Mouse (Mus musculus): Measurements from ENCODE around the gene Itgb4. TPM values are rescaled to one million over a fixed set of nuclear protein-coding genes. Genes with fewer than 3 reads are reported as not detected.

The Itgb4 gene
- total RNA-seq (2021), result 1 to 10 TPM; 6.4 to 6.6 TPM
- long read RNA-seq, experiment 1, partial matches to known transcripts, result 4 of 4 reads
- long read RNA-seq, experiment 1, other reads (novel, unspliced or antisense), result 0 of 4 reads
- long read RNA-seq, experiment 2, partial matches to known transcripts, result 3 of 5 reads
- long read RNA-seq, experiment 2, other reads (novel, unspliced or antisense), result 2 of 5 reads

DNA sequence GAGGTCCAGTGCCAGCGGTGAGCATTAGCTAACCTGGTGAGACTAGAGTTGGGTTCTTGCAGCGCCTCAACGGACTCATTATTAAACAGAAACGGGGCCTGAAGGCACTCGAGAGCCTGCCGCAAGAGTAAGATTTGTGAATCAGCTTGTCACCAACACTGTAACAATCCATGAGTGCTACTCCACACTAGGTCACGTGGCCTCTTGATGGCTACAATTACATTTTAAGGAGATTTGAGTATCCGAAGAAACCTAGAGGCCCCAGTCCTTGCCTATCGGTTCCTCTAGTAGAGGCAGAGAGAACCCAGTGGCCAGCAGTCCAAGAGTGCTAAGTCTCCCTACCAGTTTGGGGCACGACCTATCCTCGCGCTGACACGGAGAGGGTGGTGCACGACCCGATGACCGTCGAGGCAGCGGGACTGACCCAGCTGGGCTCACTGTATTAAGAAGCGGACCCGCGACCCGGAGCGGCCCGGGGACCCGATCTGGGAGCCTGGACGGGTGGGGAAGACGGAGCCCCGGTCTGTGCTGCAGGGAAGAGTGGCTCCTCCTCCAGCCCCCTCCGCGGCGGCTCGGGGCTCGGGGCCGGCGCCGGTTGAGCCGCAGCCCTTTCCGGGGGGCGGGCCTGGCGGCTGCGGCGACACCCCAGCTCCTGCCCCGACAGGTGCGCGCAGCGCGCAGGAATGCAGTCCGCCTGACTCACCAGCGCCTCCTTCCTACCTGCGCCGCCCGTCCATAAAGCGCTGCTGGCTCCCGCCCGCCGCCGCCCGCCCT, at the start of gene Itgb4:
Gene Itgb4 (plus strand): TSS at position 401 of the 774 bp plus-strand sequence.
- peak within 1 kb of the TSS; percentile 39 for H3K4me3 ChIP-seq
- H3K27ac ChIP-seq, result no peak within 1 kb of the TSS
- peak; percentile 15; the same call in 1 of the 2 replicates for TF ChIP-seq CTCF (conservative IDR thresholded peaks at IDR 0.05)
- DNase-seq (ENCODE audit: low spot score in 2 of 2), result no peak

DNA sequence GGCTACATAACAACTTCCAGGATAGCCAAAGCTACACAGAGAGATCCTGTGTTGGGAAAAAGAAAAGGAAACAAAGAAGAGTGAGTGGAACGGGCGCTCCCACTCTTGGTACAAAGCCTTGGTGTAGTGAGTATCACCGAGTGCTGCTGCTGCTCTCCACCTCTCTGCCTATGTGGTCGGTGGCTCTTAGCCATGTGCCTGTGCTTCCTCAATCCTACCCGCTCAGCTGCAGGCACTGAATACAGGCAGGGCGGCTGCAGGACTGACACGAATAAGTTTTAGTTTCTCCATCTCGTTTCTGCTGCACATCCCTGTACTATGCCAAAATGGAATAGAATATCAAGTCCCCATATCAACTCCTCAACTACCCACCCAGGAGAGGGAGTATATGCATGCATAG, 45.5 kb upstream of the Itgb4 start:
- no peak for TF ChIP-seq CTCF (conservative IDR thresholded peaks at IDR 0.05)
- no peak overlapping the region for H3K4me3 ChIP-seq
- H3K27ac ChIP-seq, result no peak overlapping the region
- DNase-seq (ENCODE audit: low spot score in 2 of 2), result no peak

DNA sequence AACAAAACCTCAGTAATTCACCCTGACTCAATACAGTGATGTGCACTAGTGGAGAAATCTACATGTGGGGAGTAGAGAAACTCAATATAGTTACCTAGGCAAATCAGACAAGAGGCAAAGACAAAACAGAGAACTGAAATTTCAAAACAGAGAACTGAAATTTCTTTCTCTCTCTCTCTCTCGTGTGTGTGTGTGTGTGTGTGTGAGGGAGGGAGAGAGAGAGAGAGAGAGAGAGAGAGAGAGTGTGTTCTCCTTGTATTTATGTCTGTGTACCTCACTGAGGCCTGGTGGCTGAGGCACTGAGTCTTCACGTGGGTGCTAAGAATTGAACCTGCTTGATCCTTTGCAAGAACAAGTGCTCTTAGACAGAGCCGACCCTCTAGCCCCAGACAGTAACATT, 44.7 kb upstream of the Itgb4 start:
- Histone ChIP-seq H3K4me3 (no peak overlapping the region), H3K27ac (no peak overlapping the region)
- TF ChIP-seq CTCF (conservative IDR thresholded peaks at IDR 0.05), result no peak
- no peak for DNase-seq (ENCODE audit: low spot score in 2 of 2)

DNA sequence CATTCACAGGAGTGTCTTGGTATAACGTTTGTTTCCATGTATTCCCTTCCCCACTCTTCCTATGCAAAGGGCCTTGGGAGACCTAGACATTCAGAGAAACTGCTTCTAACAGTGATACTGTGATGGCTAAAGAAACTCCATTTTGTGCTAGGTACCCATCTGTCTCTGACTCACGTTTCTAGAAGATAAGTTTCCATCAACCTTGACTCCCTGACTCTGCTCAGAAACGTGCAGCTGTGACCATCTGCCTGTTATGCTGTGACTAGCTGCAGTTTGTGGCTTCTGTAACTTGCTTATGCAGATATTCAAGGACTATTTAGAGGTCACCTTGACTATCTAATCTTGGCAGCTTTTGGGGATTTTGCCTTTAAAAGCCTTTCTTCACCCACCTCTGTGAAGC, 43.3 kb upstream of the Itgb4 start:
- no peak for TF ChIP-seq CTCF (conservative IDR thresholded peaks at IDR 0.05)
- no peak overlapping the region for H3K27ac ChIP-seq
- DNase-seq (ENCODE audit: low spot score in 2 of 2), result no peak
- no peak overlapping the region for H3K4me3 ChIP-seq

DNA sequence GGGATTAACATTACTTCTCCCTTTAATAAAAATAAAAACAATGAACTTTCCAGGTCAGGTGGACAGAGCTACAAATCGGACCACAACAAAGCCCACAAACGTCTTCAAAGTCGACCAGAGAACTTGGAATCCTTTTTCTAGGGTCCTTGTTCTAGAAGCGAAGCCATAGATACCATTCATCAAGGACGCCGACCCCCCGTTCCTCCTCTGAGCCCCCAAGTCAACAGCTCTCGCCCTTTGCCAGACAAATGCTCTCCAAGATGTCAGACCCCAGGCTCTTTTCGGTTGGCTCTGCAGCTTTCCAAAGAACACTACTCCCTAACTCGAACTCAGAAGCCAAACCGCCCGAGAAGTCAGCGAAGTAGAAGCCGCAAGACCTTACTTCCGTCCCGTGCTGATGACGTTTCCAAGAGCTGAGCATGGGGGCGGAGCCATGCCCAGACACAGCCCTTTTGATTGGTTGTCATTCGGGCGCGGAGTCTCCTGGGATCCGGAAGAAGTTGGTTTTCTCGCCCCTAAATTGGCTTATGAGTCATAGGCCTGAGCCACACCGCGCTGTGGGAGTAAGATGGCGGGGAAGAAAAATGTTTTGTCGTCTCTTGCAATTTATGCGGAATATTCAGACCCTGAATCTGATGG, 41.3 kb upstream of the Itgb4 start, which contains the start of the genes Sap30bp and Recql5:
Gene Sap30bp (plus strand): TSS at position 175 of the 639 bp plus-strand sequence.
Gene Recql5 (minus strand): TSS at position 370 of the 639 bp plus-strand sequence.
- no peak for TF ChIP-seq CTCF (conservative IDR thresholded peaks at IDR 0.05)
- peak; percentile 98 for DNase-seq (ENCODE audit: low spot score in 2 of 2)
- H3K4me3 ChIP-seq, result peak within 1 kb of the TSS; percentile 93
- H3K27ac ChIP-seq, result peak within 1 kb of the TSS; percentile 87

DNA sequence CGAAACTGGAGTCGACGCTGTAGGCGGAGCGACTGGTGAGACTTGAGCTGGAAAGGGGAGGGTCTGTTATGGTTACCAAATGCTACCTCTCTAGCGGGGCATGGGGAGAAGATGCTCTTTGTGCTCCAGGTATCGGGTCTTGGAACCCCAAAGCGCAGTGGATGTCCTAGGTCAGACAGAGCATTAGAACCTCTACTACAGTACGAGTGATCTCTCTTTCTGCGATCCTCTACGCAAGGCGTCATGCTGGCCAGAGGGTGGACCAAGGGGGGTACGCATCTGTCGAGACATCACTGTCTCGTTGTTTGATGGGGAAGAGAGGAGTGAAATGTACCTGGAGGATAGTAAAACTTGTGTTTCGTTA, 40.8 kb upstream of the Itgb4 start:
- DNase-seq (ENCODE audit: low spot score in 2 of 2), result no peak
- Histone ChIP-seq H3K4me3 (peak overlapping the region; percentile 93), H3K27ac (peak overlapping the region; percentile 87)
- no peak for TF ChIP-seq CTCF (conservative IDR thresholded peaks at IDR 0.05)

DNA sequence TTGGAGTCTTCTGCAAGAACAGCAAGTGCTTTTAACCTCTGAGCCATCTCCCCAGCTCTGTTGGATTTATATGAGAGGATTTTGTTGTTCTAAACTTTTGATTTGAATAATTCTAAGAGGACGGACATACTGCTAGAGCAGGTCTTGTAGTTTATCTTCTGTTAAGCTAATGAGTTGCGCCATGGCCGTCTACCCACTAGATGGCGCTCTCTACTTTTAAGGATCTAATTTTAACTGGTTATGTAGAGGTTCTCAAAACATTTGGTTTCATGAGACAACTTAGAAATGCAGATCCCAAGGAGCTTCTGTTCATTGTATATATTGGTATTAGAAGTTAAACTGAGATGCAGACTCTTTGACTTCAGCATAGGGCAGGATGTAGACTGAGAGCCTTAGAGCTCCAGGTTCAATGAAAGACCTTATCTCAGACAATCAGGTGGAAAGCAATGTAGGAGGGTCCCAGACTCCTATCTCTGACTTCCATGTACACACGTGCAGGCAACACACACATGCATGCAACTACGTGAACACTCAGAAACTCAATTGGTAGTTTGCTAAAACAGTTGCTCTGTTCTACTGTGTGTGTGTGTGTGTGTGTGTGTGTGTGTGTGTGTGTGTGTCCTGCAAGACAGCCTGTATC, 34.7 kb upstream of the Itgb4 start:
- no peak overlapping the region for H3K27ac ChIP-seq
- peak; percentile 99 for TF ChIP-seq CTCF (conservative IDR thresholded peaks at IDR 0.05)
- peak; percentile 57 to 72 for DNase-seq (ENCODE audit: low spot score in 2 of 2)
- no peak overlapping the region for H3K4me3 ChIP-seq

DNA sequence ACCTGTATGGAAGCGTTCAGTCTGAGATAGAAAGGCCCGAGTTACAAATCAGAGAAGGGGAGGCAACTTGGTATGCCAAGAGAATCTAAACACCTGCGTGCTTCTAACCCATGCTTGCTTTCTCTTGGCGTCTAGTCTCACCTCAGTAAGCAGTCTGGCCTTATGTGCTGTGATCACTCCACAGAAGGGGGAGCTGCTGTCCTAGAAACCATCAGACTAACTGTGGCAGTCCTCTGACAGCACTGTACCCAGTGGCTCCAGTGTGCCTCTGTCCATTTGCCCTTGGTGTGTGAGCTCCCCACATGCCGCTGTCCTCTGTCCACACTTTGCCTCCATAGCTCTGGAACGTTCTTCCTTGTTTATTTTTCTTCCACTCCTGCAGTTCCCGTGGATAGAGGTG, 32.5 kb upstream of the Itgb4 start:
- DNase-seq (ENCODE audit: low spot score in 2 of 2), result no peak
- Histone ChIP-seq H3K27ac (no peak overlapping the region), H3K4me3 (no peak overlapping the region)
- peak; percentile 50 for TF ChIP-seq CTCF (conservative IDR thresholded peaks at IDR 0.05)

DNA sequence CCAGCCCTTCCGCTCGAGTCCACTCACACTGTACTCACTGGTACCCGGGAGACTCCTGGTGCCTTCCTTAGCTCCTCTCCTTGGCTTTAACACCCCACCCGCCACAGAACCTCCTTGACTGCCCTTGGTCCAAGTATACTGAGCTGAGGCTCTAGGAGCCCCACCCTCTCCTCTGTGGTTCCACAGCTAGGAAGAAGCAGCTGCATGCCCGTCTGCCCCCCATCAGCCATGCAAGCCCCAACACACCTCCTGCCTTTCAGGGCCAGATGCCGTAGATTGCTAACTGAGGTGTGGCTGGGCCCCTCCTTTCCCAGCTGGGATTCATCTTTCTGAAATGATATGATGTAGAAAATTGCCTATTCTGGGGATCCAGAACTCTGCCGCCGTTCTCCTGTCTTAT, 29.3 kb upstream of the Itgb4 start:
- Histone ChIP-seq H3K4me3 (no peak overlapping the region), H3K27ac (no peak overlapping the region)
- DNase-seq (ENCODE audit: low spot score in 2 of 2), result no peak
- no peak for TF ChIP-seq CTCF (conservative IDR thresholded peaks at IDR 0.05)

DNA sequence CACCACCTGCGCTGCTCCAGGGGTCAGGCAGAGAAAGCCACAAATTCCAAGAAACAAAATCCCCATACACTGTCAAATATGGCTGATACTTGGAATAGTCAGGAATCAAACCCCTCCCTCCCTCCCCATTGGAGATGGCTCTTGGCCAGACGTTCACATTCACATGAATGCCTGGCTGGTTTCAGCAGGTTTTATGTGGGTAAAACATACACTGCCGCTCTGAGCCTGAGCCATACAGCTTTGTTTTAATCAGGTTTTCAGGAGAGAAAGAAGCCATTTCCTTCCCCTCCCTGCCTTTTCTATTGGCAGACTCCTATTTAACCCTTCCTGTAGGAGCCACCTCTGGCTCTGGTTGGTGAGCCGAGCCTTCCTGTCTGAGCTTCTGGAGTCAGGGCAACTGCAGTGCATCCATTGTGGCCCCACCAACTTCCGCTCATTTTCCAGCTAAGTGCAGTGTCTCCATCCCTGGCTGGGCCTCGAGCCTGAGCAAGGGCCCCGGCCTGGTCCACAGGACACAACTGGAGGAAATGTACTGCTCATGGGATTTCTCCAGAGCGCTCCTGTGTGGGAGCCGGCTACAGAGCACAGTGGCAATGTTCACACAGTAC, 28.2 kb upstream of the Itgb4 start:
- TF ChIP-seq CTCF (conservative IDR thresholded peaks at IDR 0.05), result no peak
- H3K27ac ChIP-seq, result no peak overlapping the region
- no peak overlapping the region for H3K4me3 ChIP-seq
- DNase-seq (ENCODE audit: low spot score in 2 of 2), result no peak

DNA sequence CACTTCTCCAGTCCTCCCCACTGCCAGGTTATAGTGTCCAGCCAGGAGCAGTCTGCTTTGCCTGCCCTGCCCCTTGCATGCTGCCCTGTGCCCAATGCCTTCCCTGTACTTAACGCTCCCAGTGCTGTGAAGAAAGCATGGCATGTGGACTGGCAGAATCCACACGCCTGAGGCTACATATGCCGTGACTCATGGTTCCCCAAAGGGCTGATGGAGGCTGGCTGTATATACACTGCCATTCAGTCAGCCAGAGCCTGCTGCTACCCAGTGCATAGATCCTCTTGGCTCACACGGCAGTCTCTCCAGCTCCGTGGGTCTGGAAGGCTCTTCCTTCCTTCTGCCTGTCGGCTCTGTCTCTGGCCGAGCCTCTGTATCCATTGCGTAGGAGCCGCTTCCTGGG, 26.2 kb upstream of the Itgb4 start:
- Histone ChIP-seq H3K27ac (no peak overlapping the region), H3K4me3 (no peak overlapping the region)
- no peak for TF ChIP-seq CTCF (conservative IDR thresholded peaks at IDR 0.05)
- no peak for DNase-seq (ENCODE audit: low spot score in 2 of 2)

DNA sequence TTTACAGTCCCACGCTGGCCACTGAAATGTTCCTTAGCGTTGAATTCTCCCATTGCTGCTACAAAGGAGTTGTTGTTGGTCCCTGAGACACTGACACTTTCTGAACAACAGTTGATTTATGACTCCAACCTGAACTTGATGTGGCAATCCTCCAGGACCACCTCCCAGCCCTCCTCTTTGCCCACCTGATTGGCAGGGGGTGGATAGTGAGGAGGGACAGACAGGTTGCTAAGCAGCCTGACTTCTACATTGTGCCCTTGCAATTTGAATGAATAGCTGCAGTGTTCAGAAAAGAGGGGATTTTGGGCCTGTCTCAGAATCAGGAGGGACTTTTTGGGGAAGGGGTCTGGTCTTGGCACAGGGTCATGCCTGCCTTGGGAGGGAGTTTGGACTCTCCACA, 23.8 kb upstream of the Itgb4 start:
- DNase-seq (ENCODE audit: low spot score in 2 of 2), result no peak
- Histone ChIP-seq H3K27ac (peak overlapping the region; percentile 36; the same call in 1 of the 2 replicates), H3K4me3 (no peak overlapping the region)
- no peak for TF ChIP-seq CTCF (conservative IDR thresholded peaks at IDR 0.05)

DNA sequence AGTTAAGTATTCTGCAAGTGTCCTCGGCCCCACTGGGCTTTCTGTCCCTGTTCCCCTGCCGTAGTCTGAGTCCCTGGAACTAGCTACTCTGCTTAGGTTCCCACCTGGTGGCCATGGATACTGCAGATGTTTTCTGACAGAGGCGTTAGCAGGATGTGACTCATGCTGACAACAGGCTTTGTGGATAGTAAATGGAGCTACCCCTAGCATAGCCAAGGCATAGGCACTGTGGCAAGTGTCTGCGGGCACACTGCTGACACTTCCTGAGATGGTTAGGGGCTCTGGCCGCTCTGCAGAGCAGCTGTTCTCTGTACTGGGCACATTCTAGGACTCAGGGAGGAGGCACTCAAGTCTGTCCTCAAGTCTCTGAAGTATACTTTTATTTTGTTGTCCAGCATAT, 19.8 kb upstream of the Itgb4 start:
- Histone ChIP-seq H3K4me3 (no peak overlapping the region), H3K27ac (peak overlapping the region; percentile 73)
- TF ChIP-seq CTCF (conservative IDR thresholded peaks at IDR 0.05), result no peak
- DNase-seq (ENCODE audit: low spot score in 2 of 2), result no peak

Measured in layer of hippocampus, adult 2 months (tissue).